Mouse (Mus musculus): ENCODE measurements at regions not wholly inside any gene's neighbourhood (a gene's known extent, or its start where the extent isn't known, plus 50 kb on each side); places are given as distances from the start of the nearest gene placed in this dataset.

DNA sequence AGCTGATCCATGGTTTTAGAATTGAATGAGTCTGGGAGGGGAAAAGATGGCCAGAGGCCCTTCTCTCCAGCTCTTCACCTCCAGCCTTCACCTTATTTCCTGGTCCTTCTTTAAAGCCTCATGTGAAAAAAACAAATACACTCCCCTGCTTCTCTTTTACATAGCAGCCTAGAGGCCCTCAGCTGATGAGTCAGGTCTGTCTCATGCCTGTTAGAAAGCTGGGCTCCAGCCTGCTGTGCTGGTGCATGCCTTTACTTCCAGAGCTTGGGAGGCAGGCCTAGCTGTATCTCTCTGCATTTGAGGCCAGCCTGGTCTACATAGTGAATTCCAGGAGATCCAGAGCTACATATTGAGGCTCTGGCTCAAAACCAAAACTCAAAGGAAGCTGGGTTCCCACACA, 199.5 kb downstream of the 1700064H15Rik start:
- TF ChIP-seq CTCF (IDR thresholded peaks at IDR 0.05; ENCODE audit: extremely low read depth, insufficient read depth, insufficient read length, insufficient replicate concordance) (no peak), POLR2A (IDR thresholded peaks at IDR 0.05; ENCODE audit: low read depth, low read length) (no peak)

All from spleen, adult 2 months (tissue).